Mouse (Mus musculus): ENCODE data around the gene Glis1.

Glis1 gene

DNA sequence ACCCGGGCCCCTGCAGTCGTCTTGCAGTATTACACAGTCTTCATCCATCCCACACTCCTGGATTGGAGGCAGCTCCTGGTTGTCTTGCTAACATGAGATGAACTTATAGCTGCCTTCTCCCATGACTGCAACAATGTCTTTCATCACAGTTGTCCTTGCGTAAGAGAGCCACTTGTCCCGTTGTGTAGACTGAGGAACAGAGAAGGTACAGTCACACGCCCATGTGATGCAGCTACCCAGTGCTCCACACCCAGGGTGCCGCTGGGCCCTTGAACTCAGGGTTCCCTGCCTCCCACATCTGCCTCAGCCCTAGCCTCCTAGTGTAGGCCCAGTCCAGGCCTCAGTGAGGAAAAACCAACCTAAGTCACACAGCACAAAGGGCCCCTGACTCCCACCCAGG lies 201.7 kb downstream of the Glis1 start:
- peak; percentile 18 for DNase-seq

DNA sequence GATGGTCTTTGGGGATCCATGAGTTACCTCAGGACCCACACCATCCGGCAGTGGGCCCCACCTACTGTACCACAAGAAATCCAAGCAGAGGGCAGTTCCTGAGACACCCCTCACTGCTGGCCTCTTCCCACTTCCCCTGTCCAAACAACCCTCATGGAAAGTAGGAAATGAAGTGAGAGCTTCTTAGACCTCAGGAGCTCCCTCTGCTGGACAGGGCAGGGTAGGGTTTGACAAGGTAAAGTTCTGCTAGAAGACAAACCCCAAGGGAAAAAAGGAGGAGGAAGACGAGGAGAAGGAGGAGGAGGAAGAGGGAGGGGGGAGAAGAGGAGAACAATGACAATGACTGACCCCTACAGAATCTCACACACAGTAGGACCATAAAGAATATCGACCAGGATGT lies 203.3 kb downstream of the Glis1 start:
- DNase-seq, result peak; percentile 62

DNA sequence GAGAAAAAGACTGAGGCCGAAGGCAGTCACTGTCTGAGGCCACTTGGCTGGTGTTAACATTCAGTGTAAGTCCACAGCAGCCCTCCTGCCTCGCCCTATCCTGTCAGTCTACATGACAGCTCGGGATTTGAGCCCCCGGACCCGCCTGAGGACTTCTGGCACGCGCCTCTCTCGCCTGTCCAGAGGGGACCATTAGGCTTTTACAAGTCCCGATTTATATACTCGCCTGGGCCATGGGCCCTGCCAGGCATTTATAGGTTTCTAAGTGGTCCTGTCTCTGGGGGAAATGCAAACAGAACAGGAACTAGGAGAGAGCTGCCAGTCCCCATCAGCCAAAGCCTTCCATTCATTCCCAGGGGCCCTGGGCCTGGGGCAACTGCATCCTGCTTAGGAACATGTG lies 203.9 kb downstream of the Glis1 start:
- no peak for DNase-seq

DNA sequence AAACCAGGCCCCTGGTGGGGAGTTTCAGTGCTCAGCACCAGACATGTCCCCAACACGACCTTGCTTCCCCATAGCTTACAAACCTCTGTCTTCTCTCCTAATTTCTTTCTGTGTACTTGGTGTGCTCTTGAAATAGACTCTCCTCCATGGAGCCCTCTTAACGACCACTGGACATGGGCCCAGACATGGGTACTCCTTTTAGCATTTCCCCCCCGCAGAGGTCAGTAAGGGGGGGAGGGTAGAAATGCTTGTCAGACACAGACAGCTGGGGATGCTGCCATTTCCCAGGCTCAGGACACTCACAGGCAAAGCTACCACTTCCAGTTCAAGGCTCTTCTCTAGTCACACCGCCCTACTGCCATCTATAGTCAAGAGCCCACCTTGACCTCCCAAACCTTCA lies 207.2 kb downstream of the Glis1 start:
- no peak for DNase-seq

DNA sequence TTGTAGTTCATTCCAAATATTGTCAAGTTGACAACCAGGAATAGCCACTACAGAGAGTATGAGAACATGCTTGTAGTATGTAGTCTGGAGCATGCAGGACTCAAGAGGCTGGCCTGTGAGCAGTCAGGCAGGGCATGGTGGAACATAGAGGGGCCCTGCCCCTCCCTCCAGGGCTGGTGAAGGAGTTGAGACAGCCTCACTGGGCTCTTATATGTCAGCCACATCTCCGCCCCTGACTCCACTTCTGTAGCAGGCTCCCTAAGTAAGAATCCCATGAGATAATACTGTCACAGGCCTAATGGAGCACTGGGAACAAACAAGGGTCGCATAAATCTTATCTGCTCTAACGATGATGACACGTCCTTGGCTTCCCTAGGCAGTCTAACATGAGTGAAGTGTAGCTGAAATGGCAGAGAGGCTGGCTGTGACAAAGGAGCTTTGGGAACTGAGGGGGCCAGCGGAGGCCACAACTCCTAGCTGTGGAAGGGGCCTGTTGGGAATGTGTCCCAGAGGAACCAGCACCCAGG lies 214.6 kb downstream of the Glis1 start:
- no peak for DNase-seq

DNA sequence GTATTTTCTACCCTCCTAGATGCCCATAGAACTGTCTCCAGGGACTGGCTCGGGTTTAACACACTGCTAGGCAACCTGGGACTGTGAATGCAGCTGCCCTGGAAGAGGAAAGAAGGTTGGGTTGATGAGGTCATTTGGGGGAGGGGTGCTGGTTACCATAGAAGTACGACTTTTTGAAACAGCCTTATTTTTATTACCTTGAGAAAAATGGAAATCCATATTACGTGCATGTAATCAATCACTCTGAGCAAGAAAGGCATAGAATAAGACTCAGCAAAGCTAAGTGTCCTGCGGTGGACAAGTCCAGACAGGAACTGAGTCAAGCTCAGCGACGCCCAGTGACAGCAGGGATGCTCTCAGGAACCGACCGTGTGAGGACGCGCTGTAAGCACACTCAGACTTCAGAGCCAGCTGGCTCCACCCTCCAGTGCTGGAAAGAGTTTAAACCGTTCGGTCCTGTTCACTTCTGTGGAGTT lies 216.7 kb downstream of the Glis1 start:
- no peak for DNase-seq

DNA sequence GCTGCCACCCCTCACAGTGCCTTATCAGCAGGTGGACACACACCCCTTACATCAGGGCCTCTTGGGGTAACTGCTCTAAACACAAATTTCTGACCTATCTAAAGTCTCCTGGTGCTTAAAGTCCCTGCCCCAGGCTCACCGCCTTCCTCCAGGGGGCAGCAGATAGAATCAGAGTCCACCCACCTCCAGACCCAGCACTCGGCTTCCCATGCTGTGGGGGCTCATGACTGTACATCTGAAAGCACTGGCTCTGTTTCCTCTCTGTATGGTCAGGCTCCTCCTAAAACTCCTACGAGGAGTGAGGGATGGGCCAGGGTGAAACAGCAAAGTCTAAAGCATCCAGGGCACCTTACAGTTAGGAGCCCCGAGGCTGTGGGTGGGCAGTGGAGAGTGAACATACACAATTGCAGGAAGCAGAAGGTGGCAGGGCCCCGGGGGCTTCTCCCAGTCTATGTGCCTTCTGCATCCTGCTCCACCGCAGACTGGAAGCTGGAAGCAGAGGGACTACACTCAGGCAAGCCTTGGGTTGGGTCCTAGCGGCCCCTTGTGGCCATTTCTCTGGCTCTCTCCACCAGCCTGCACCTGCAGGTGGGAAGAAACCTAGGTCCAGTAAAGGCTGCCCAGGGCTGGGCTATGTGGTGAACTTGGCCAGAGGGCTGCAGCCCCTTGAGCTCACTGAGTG lies 218.3 kb downstream of the Glis1 start:
- DNase-seq, result peak; percentile 74

DNA sequence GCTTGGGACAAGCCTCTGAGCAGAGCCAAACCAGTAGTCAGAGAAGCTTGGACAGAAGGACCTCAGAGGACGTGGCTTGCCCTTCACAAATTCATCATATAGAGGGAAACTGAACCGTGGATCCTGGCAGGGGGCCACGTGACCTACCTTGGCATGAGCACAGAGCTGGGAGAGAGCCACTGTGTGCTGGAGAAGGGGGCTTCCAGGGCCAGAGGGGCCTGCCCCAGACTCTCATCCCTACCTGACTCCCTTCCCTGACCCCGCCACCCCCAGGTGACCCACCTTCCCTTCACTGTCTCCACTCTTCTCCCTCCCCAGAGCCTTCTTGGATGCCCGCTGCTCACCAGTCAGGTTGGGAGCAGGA lies 218.9 kb downstream of the Glis1 start:
- DNase-seq, result no peak

DNA sequence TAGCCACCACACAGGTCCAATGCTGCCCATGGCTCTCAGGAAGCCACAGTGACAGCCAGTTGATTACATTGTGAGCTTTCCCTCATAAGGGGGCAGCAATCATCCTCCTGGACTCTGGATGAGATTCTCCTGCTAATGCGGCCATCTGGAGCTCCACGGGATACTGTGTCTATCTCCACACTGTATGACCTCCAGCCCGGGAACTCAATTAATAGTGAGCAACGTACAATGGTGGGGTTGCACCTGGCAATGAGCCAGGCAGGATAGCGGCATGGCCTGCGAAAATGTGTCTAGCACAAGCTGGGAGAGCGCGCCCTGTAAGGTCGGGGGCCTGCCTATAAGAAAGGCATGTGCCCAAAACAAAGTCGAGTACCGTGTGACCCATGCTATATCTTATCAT lies 226.3 kb downstream of the Glis1 start:
- no peak for DNase-seq

DNA sequence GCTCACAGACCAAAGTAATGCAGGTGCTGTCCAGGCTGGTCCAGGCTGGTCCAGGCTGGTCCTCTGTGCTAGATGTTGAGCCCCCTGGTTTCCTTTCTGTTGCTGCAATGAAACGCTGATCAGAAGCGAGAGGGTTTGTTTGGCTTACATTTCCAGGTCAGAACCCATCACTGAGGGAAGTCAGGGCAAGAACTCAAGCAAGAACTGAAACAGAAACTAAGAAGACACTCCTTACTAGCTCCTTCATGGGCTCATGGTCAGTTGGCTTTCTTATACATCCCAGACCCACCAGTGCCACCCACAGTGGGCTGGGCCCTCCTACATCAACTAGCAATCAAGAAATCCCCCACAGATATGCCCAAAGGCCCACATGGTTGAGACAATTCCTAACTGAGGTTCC lies 234.1 kb downstream of the Glis1 start:
- DNase-seq, result no peak

DNA sequence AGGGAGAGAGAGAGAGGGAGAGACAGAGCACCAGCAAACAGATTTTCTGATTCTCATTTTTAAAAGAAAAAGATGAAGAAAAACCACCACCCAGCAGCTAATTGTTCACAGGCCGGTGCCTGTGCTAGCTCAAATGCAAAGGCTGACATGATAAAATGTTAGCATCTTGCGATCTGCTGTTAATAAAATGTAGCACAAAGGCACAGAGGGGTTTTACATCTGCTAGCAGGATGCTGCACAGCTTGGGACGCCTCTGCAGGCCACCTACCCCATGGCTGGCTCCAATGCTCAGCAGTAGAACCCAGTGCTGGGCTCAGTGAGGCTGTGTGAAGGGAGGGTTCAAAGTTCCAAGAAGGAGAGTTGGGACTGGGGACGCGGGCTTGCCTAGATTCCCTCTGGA lies 236.3 kb downstream of the Glis1 start:
- no peak for DNase-seq

DNA sequence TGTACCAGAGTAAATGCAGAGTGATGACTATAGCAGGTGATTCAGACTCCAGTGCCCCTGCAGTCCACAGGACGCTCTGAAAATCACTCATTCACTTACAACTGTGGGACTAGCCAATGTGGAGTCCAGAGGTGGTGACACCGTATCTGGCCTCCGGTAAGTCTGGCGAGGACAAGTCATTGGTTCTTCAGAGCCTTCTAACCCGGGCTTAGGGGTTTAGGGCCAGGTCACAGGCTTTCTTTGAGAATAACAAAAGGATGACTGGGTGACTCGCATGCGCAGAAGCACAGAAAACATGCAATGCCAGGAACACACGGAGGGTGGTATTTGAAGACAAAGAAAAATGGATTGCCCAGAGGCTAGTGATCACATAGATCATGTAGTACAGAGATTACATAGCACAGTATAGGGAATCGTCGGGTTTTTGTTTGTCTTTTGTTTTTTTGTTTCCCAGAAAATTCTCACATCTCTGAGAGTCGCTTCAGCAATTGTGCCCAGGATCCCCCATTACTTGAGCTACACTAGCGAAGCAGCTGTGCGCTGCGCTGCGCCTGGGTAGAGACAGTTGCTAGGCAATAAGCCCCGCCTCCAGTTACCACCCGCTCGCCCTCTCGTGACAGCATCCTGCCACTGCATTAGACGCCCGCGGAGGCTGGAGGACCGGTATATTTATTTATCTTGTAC lies 239.4 kb downstream of the Glis1 start:
- DNase-seq, result peak; percentile 67

DNA sequence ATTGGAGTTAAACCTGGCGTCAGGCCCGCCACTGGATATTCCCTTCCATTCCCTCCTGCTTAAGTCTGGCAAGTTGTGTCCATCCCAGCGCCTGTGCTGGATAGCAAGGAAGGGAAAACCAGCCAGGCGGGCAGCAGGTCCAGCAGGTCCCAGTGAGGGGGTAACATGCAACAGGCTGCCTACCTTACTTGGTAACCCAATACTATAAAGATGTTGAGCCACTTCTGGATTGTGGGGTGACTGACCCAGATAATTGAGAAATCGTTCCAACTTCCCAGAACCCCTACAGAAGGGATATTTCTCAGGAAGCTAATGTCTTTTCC lies 239.9 kb downstream of the Glis1 start:
- DNase-seq, result no peak

DNA sequence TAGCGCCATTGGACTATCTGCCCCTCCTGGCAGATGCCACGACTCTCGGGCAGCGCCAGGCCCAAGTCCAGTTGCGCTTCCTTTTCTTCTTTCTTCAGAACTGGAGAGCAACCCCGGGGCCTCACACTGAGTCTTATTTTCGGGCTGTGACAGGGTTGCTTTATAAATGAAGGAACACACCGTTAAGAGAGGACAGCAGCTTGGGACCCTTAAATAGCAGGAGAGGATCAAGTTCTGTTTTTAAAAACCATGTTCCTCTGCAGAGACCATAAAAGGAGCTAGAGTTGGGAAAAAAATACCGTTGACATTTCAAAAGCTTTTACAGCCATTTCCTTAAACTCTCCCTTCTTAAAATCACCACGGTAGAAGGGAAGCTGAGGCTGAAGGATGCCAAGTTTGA lies 241.3 kb downstream of the Glis1 start:
- no peak for DNase-seq

DNA sequence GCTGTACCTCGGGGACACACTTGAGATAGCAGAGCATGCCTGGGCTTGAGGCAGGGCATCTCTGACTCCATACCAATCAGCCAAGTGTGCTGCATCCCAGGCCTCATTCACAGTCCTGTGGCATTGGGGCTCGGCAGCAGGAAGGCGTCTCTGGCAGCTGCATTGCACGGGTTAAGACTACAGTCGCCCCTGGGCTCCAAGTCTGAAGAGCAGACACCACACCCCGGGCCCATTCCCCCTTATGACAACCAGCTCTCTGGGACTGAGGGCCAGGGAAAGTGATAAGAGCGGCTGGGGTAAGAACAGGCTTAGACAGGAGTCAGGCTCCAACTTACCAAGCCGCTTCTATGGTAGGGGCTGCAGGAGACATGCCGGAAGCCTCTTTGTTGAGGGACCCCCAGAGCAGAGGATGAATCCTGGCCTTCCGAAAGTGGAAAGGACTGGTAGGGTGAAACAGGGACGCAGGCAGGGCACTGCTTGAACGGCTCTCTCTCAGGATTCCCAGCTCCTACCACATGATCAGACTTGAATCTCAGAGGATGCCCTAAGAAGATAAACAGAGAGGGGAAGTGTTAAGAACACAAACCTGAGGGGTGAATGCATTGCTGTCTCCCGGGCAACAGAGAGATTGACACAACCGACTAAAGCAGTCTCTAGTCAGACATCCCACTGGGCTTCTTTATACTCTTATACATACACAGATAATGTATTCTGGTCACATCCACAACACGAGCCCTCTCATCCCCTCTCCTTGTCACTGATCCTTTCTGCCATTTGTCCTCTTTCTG lies 246.1 kb downstream of the Glis1 start:
- DNase-seq, result no peak

DNA sequence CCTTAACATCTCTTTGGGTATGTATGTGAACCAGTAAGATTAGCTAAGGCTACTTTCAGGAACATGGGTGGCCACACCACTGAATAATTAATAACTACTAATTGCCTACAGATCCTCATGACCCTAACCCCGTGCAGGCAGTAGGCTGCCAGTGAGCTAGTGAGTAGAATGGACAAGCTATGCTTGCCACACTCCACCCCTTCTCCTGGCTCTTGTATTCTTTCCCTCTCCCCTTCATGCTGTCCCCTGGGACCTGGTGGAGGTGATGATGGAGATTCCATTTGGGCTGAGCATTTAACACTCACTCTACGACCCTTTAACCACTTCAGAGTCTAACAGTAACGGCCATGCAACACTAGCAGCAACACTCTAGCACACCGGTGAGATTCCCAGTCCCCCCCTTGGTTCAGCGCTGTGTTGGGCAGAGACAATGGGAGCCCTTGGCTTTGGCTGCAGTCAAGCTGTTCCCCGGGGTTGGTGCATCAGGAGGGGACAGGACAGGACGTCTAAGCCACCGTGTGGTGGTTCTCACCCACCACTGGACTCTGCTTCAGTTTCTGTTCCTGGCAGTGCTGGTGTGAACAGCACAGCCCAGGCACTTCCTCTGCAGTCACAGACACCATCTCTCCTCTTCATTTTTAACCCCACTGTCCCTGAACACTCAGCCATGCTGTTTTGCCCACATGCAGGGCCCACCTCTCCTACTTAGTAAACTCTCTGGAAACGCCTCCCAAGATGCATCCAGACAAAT lies 246.9 kb downstream of the Glis1 start:
- no peak for DNase-seq

DNA sequence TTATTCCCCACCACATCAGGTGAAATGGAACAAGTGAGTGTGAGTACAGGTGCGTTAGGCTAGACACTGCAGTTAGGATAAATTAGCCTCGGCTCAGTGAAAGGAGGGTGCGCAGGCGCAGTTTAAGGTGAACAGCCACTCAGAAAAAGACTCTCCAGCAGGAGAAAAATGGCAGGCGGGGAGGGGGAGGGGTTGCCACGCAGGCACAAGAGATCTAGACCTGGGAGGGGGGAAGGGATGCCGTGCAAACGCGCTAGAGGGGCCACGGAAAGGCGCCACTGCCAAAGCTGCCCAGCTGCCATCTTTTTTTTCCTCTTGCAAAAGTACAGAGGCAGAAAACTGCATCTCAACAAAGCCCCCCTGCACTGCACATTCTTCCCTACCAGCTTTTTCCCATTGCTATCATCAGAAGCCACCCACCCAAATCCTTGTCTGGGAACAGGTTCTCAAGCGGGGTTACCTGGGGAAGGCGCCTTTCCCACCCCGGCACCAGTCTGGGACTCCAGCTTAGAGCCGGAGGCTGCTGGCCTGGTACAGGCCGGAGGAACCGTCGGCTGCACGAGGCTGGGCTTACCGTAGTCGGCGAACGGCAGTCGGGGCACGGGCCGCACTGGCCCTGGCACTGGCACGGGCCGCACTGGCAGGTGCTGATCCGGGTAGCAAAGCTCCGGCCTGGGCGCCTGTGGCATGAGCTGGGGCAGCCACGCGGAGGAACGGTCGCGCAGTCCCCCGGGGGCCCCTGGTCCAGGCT lies 248.8 kb downstream of the Glis1 start:
- no peak for DNase-seq

DNA sequence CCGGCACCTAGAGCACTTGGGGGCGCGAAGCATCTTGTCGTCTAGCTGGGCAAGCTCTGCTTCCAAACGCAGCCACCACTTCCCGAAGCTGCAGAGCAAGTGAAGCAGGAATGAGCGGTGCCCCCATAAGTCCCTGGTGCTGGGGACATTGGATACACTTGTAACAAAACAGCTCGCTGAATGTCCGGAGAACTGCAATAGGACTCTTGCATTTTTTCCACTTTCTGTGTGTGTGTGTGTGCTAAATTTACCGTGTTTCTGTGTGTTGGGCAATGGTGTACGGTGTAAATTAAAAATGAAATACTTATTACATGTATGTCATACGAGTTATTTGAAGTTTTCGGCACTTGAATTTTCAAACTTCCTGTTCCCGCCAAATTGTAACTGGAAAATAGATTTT lies 249.7 kb downstream of the Glis1 start, which contains the start of gene Dmrtb1:
Gene Dmrtb1 (minus strand): TSS at position 101 of the 400 bp plus-strand sequence.
- no peak for DNase-seq
